Mouse (Mus musculus) forebrain, embryonic 13.5 days (tissue): ENCODE measurements around the gene Aprt. TPM values are rescaled to one million over a fixed set of nuclear protein-coding genes. Genes with fewer than 3 reads are reported as not detected.

ENCODE experiments used
- ATAC-seq: fragments of 200-750 bp; cut with Nextera tagmentation; 2 replicates; pipeline ENCODE4 v1.8.0; 2017
- H3K27ac ChIP-seq: fragments of 300-500 bp; sonication (generic); 2 replicates; pipeline ENCODE4 v1.5.1; 2015; ENCODE audit warnings: inconsistent platforms, mild to moderate bottlenecking, moderate library complexity
- H3K27me3 ChIP-seq: fragments of 300-500 bp; sonication (generic); 2 replicates; pipeline ENCODE4 v1.6.1; 2015; ENCODE audit warnings: mild to moderate bottlenecking, inconsistent platforms
- H3K36me3 ChIP-seq: fragments of 300-500 bp; sonication (generic); 2 replicates; pipeline ENCODE4 v1.6.1; 2015; ENCODE audit warnings: mild to moderate bottlenecking, inconsistent platforms; ENCODE audit not compliant: poor library complexity, severe bottlenecking
- H3K4me1 ChIP-seq: fragments of 300-500 bp; sonication (generic); 2 replicates; pipeline ENCODE4 v1.6.1; 2015; ENCODE audit warnings: inconsistent platforms
- H3K4me2 ChIP-seq: fragments of 300-500 bp; sonication (generic); 2 replicates; pipeline ENCODE4 v1.6.1; 2015; ENCODE audit warnings: inconsistent platforms, mild to moderate bottlenecking, moderate library complexity
- H3K4me3 ChIP-seq: fragments of 300-500 bp; sonication (generic); 2 replicates; pipeline ENCODE4 v1.5.1; 2015; ENCODE audit warnings: mild to moderate bottlenecking, inconsistent platforms
- H3K9ac ChIP-seq: fragments of 300-500 bp; sonication (generic); 2 replicates; pipeline ENCODE4 v1.6.1; 2015; ENCODE audit warnings: mild to moderate bottlenecking, inconsistent platforms
- H3K9me3 ChIP-seq: fragments of 300-500 bp; sonication (generic); replicated peaks from 2 replicates; pipeline ENCODE4 v1.6.1; 2016; ENCODE audit warnings: inconsistent platforms
- WGBS: fragments of 180-500 bp; shearing (Covaris S2); methylation state at CpG from one replicate; pipeline ENCODE4 v1.1.7; 2015; 5-methylcytosine and 5-hydroxymethylcytosine counted together
- microRNA-seq: library from miRNA; unstranded; fragments of <30 nt; microRNA quantifications from one replicate; pipeline ENCODE4, GENCODE M21; 2016
- polyA plus RNA-seq: library from polyadenylated mRNA; unstranded; fragments of >200 nt; fragmentation: Nextera tagmentation; extraction: Ambion mirVana; gene quantifications from 2 replicates; pipeline ENCODE4 v1.2.1, GENCODE M21; 2015

Aprt gene
- polyA plus RNA-seq, 1 experiment from 2014 or later, result 193 TPM

- Histone ChIP-seq H3K9ac (no peak overlapping the region), H3K9me3 (no peaks in the 10 kb centered on the region), H3K36me3 (no peaks in the 10 kb centered on the region), H3K27me3 (no peaks in the 10 kb centered on the region), H3K4me3 (no peak overlapping the region), H3K27ac (no peak overlapping the region), H3K4me2 (no peak overlapping the region), H3K4me1 (no peaks in the 10 kb centered on the region)
- no peak for ATAC-seq
- 87% methylated on average over 9 of the region's 9 CpGs for WGBS
These were observed 38.2 kb downstream of the Aprt start for GRCm38 (mm10) chr8:122538310-122539076.

- 81% methylated on average over 2 of the region's 2 CpGs for WGBS
These were observed 38.9 kb downstream of the Aprt start for GRCm38 (mm10) chr8:122537812-122538211.

GRCm38 (mm10) chr8:122537033-122537432 is 39.7 kb downstream of the Aprt start:
- Histone ChIP-seq H3K4me2 (no peak overlapping the region), H3K4me1 (no peaks in the 10 kb centered on the region), H3K9me3 (no peaks in the 10 kb centered on the region), H3K36me3 (no peaks in the 10 kb centered on the region), H3K9ac (no peak overlapping the region), H3K4me3 (no peak overlapping the region), H3K27me3 (no peaks in the 10 kb centered on the region), H3K27ac (no peak overlapping the region)
- 83% methylated on average over 6 of the region's 6 CpGs for WGBS
- ATAC-seq, result no peak

More at GRCm38 (mm10) chr8:122537812-122538211, 38.9 kb downstream of the Aprt start:
- no peak overlapping the region for H3K4me2 ChIP-seq
- H3K4me3 ChIP-seq, result no peak overlapping the region
- H3K4me1 ChIP-seq, result no peaks in the 10 kb centered on the region
- H3K27ac ChIP-seq, result no peak overlapping the region
- no peaks in the 10 kb centered on the region for H3K36me3 ChIP-seq
- no peaks in the 10 kb centered on the region for H3K9me3 ChIP-seq
- no peak overlapping the region for H3K9ac ChIP-seq
- ATAC-seq, result no peak
- no peaks in the 10 kb centered on the region for H3K27me3 ChIP-seq

- Histone ChIP-seq H3K4me2 (no peak overlapping the region), H3K9me3 (no peaks in the 10 kb centered on the region), H3K4me1 (no peaks in the 10 kb centered on the region), H3K27me3 (peaks cover 4% of the 10 kb centered on the region; the same call in 1 of the 2 replicates), H3K27ac (no peak overlapping the region), H3K9ac (no peak overlapping the region), H3K4me3 (no peak overlapping the region), H3K36me3 (no peaks in the 10 kb centered on the region)
- 89% methylated on average over 8 of the region's 8 CpGs for WGBS
- ATAC-seq, result no peak
These were observed 45.4 kb downstream of the Aprt start for GRCm38 (mm10) chr8:122531312-122531711.

GRCm38 (mm10) chr8:122529159-122529558 is 47.5 kb downstream of the Aprt start:
- Histone ChIP-seq H3K9ac (no peak overlapping the region), H3K4me2 (no peak overlapping the region), H3K36me3 (no peaks in the 10 kb centered on the region), H3K4me3 (no peak overlapping the region), H3K4me1 (peaks cover 7% of the 10 kb centered on the region), H3K9me3 (no peaks in the 10 kb centered on the region), H3K27me3 (peaks cover 16% of the 10 kb centered on the region), H3K27ac (no peak overlapping the region)
- 93% methylated on average over 4 of the region's 4 CpGs for WGBS
- ATAC-seq, result no peak

GRCm38 (mm10) chr8:122527937-122528336 is 48.8 kb downstream of the Aprt start:
- peaks cover 19% of the 10 kb centered on the region for H3K4me1 ChIP-seq
- H3K9ac ChIP-seq, result no peak overlapping the region
- no peaks in the 10 kb centered on the region for H3K36me3 ChIP-seq
- no peaks in the 10 kb centered on the region for H3K9me3 ChIP-seq
- H3K27ac ChIP-seq, result no peak overlapping the region
- H3K27me3 ChIP-seq, result peaks cover 19% of the 10 kb centered on the region
- ATAC-seq, result no peak
- WGBS, result 93% methylated on average over 3 of the region's 3 CpGs
- no peak overlapping the region for H3K4me3 ChIP-seq
- no peak overlapping the region for H3K4me2 ChIP-seq

- no peak overlapping the region for H3K9ac ChIP-seq
- H3K36me3 ChIP-seq, result no peaks in the 10 kb centered on the region
- peaks cover 19% of the 10 kb centered on the region for H3K27me3 ChIP-seq
- peaks cover 23% of the 10 kb centered on the region for H3K4me1 ChIP-seq
- H3K4me2 ChIP-seq, result no peak overlapping the region
- ATAC-seq, result no peak
- H3K4me3 ChIP-seq, result no peak overlapping the region
- 73% methylated on average over 7 of the region's 7 CpGs for WGBS
- no peaks in the 10 kb centered on the region for H3K9me3 ChIP-seq
- no peak overlapping the region for H3K27ac ChIP-seq
These were observed 50.1 kb downstream of the Aprt start for GRCm38 (mm10) chr8:122526526-122527170.

- WGBS, result 83% methylated on average over 3 of the region's 3 CpGs
- Histone ChIP-seq H3K9me3 (no peaks in the 10 kb centered on the region), H3K9ac (no peak overlapping the region), H3K4me1 (peaks cover 23% of the 10 kb centered on the region), H3K27ac (no peak overlapping the region), H3K4me2 (no peak overlapping the region), H3K27me3 (peaks cover 19% of the 10 kb centered on the region), H3K36me3 (no peaks in the 10 kb centered on the region), H3K4me3 (no peak overlapping the region)
- no peak for ATAC-seq
These were observed 50.6 kb downstream of the Aprt start for GRCm38 (mm10) chr8:122526084-122526483.

GRCm38 (mm10) chr8:122525004-122525403 is 51.7 kb downstream of the Aprt start:
- Histone ChIP-seq H3K9ac (no peak overlapping the region), H3K27ac (no peak overlapping the region), H3K4me3 (no peak overlapping the region), H3K27me3 (peaks cover 19% of the 10 kb centered on the region), H3K4me1 (peaks cover 23% of the 10 kb centered on the region), H3K4me2 (no peak overlapping the region), H3K9me3 (no peaks in the 10 kb centered on the region), H3K36me3 (no peaks in the 10 kb centered on the region)
- ATAC-seq, result no peak
- 82% methylated on average over 6 of the region's 6 CpGs for WGBS

Small RNAs within 50 kb of the gene (microRNA-seq; reads per million reads assigned to microRNA genes)
- not detected for gene Mir6396

Other genes starting within 250 kb of the Aprt start
- gene Trhr2, start 216.2 kb downstream of the Aprt start, polyA plus RNA-seq, result not detected in 2 replicates
- gene Zc3h18, start 200.3 kb downstream of the Aprt start, polyA plus RNA-seq, result 47.4 and 52.2 TPM in 2 replicates
- gene Il17c, start 154.9 kb downstream of the Aprt start, polyA plus RNA-seq, result not detected in 2 replicates
- 28.8 and 33.9 TPM in 2 replicates for gene Cyba, start 144.0 kb downstream of the Aprt start, polyA plus RNA-seq
- gene Mvd, start 133.5 kb downstream of the Aprt start, polyA plus RNA-seq, result 38.3 and 42.2 TPM in 2 replicates
- 0.10 TPM in 1 of 2 replicates, not detected in the other for gene Snai3, start 116.2 kb downstream of the Aprt start, polyA plus RNA-seq
- gene Rnf166, start 100.8 kb downstream of the Aprt start, polyA plus RNA-seq, result 33.6 and 36.1 TPM in 2 replicates
- 69.1 and 69.9 TPM in 2 replicates for gene Ctu2, start 100.8 kb downstream of the Aprt start, polyA plus RNA-seq
- 1.4 and 2.0 TPM in 2 replicates for gene Piezo1, start 25.6 kb downstream of the Aprt start, polyA plus RNA-seq
- 29.1 and 32.3 TPM in 2 replicates for gene Cdt1, start 8.9 kb downstream of the Aprt start, polyA plus RNA-seq
- gene Galns, start 34.6 kb upstream of the Aprt start, polyA plus RNA-seq, result 3.0 and 3.2 TPM in 2 replicates
- 69.3 and 79.6 TPM in 2 replicates for gene Trappc2l, start 34.7 kb upstream of the Aprt start, polyA plus RNA-seq
- not detected in 2 replicates for gene Pabpn1l, start 45.8 kb upstream of the Aprt start, polyA plus RNA-seq
- 12.4 and 13.9 TPM in 2 replicates for gene Cbfa2t3, start 122.2 kb upstream of the Aprt start, polyA plus RNA-seq
- 15.4 and 17.4 TPM in 2 replicates for gene Acsf3, start 198.6 kb upstream of the Aprt start, polyA plus RNA-seq